Mouse (Mus musculus) hindbrain, embryonic 13.5 days (tissue): ENCODE results near the gene Sytl1. TPM values are rescaled to one million over a fixed set of nuclear protein-coding genes. Genes with fewer than 3 reads are reported as not detected.
A peak's percentile ranks its signal among the peaks of the same experiment; 100 is the strongest.

Experiments
- ATAC-seq: fragments of 200-750 bp; cut with Nextera tagmentation; 2 replicates; pipeline ENCODE4 v1.8.0; 2017; ENCODE audit warnings: moderate TSS enrichment; ENCODE audit not compliant: low FRiP score
- H3K27ac ChIP-seq: fragments of 300-500 bp; sonication (generic); 2 replicates; pipeline ENCODE4 v1.5.1; 2015; ENCODE audit warnings: inconsistent platforms, mild to moderate bottlenecking, moderate library complexity
- H3K27me3 ChIP-seq: fragments of 300-500 bp; sonication (generic); 2 replicates; pipeline ENCODE4 v1.6.1; 2015; ENCODE audit warnings: mild to moderate bottlenecking, inconsistent platforms
- H3K36me3 ChIP-seq: fragments of 300-500 bp; sonication (generic); 2 replicates; pipeline ENCODE4 v1.6.1; 2015; ENCODE audit warnings: mild to moderate bottlenecking, inconsistent platforms
- H3K4me1 ChIP-seq: fragments of 300-500 bp; sonication (generic); replicated peaks from 2 replicates; pipeline ENCODE4 v1.6.1; 2015; ENCODE audit warnings: inconsistent platforms
- H3K4me2 ChIP-seq: fragments of 300-500 bp; sonication (generic); 2 replicates; pipeline ENCODE4 v1.6.1; 2015; ENCODE audit warnings: inconsistent platforms, mild to moderate bottlenecking, moderate library complexity
- H3K4me3 ChIP-seq: fragments of 300-500 bp; sonication (generic); 2 replicates; pipeline ENCODE4 v1.5.1; 2015; ENCODE audit warnings: mild to moderate bottlenecking, inconsistent platforms
- H3K9ac ChIP-seq: fragments of 300-500 bp; sonication (generic); 2 replicates; pipeline ENCODE4 v1.6.1; 2015; ENCODE audit warnings: mild to moderate bottlenecking, inconsistent platforms
- H3K9me3 ChIP-seq: fragments of 300-500 bp; sonication (generic); 2 replicates; pipeline ENCODE4 v1.6.1; 2016; ENCODE audit warnings: inconsistent platforms
- WGBS: fragments of 180-500 bp; shearing (Covaris S2); methylation state at CpG from one replicate; pipeline ENCODE4 v1.1.7; 2015; 5-methylcytosine and 5-hydroxymethylcytosine counted together
- polyA plus RNA-seq: library from polyadenylated mRNA; unstranded; fragments of >200 nt; fragmentation: Nextera tagmentation; extraction: Ambion mirVana; gene quantifications from 2 replicates; pipeline ENCODE4 v1.2.1, GENCODE M21; 2015

Gene Sytl1
- polyA plus RNA-seq, 1 experiment from 2014 or later: 0.69 TPM

DNA sequence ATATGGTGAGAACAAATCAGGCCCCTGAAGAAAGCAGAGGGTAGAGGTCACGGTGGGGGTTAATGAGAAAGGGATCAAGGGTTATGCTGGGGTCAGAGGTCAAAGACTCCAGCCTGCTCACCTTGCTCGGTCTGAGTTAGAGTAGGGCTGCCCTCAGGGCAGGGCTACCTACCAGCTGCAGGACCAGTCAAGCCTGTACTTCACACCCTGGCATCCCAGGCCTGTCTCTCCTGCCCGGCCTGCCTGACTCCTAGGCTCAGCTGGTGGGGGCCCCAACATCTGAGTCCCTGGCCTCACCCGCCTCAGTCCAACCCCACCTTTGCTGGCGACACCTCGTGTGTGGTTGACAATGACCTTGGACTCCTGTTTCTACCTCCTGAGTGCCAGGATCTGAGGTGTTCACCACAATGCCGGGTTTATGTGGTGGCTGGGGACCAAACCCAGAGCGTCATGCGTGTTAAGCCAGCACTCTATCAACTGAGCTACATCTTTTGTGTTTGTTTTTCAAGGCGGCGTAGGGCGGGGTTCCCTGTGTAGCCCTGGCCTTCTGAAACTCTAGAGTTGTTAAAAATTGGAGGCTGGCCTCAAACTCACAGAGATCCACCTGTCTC, 5.0 kb downstream of the Sytl1 start:
- H3K4me3 ChIP-seq: no peak overlapping the region
- peaks cover 58% of the 10 kb centered on the region for H3K27me3 ChIP-seq
- H3K4me2 ChIP-seq: no peak overlapping the region
- no peak overlapping the region for H3K27ac ChIP-seq
- H3K9ac ChIP-seq: no peak overlapping the region
- H3K36me3 ChIP-seq: peaks cover 3% of the 10 kb centered on the region; the same call in 1 of the 2 replicates
- ATAC-seq: no peak
- no peaks in the 10 kb centered on the region; the same call in 1 of the 2 replicates for H3K4me1 ChIP-seq
- WGBS: 74% methylated on average over 12 of the region's 12 CpGs
- no peaks in the 10 kb centered on the region for H3K9me3 ChIP-seq

DNA sequence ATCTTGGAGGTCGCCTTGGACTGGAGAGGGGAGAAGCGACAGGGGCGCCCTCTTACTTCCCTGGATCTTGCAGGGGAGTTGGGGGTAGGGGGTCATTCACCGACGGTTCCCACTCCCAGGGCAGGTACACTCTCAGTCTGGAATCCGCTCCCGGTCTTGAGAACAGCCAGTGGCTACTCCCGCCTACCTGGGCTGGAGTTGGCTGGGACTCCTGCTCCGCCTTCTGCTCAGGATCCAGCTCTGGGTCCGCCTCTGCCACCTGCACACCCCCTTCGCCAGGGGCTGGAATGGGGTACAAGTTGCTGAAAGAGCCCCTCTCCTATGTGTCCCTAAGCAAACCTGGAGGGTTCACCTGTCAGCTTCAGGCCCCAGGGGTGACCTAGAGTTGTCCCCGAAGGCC, 5.7 kb downstream of the Sytl1 start:
- Histone ChIP-seq H3K9ac (no peak overlapping the region), H3K36me3 (no peaks in the 10 kb centered on the region), H3K27ac (no peak overlapping the region), H3K4me1 (no peaks in the 10 kb centered on the region; the same call in 1 of the 2 replicates), H3K27me3 (peaks cover 65% of the 10 kb centered on the region), H3K4me2 (no peak overlapping the region), H3K4me3 (no peak overlapping the region), H3K9me3 (no peaks in the 10 kb centered on the region)
- ATAC-seq: no peak
- WGBS: 36% methylated on average over 12 of the region's 12 CpGs

DNA sequence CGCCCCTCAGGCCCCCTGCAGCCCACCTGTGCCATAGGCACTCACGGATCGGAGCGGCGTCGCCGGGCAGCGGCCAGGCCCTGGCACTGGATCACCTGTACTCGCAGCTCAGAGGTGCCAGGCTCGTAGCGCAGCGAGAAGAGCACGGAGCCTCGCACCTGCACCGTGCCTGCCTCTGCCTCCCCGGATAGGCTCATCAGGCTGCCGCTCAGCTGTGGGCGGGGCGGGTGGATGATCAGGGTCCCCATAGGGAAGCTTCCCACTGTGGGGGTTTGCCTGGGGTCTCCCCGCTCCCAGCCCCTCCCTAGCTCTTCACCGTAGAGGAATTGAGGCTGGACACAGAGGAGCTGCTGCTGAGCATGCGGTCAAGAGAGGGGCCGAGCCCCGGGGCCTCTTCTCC, 6.1 kb downstream of the Sytl1 start:
- Histone ChIP-seq H3K4me3 (no peak overlapping the region), H3K9me3 (no peaks in the 10 kb centered on the region), H3K27me3 (peaks cover 69% of the 10 kb centered on the region), H3K4me2 (no peak overlapping the region), H3K4me1 (no peaks in the 10 kb centered on the region; the same call in 1 of the 2 replicates), H3K9ac (no peak overlapping the region), H3K27ac (no peak overlapping the region), H3K36me3 (no peaks in the 10 kb centered on the region)
- 18% methylated on average over 24 of the region's 24 CpGs for WGBS
- ATAC-seq: no peak

DNA sequence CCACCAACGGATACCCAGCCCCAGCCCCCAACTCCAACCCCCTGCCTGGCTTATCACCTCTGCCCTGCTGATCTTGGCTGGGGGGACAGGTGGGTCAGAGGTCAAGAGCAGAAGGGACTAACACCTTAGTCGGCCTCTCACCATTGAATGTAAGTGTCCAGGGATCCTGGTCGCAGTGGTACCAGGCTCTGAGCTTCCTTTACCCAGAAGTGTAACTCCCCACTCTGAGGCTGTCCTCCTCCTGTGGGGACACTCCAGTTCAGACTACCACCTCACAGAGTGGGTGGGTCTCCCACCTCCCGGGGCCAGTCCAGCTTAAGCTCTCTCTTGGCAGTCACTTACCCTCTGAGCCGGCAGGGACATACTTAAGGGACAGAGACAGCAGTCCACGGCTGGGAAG, 7.5 kb downstream of the Sytl1 start:
- H3K36me3 ChIP-seq: no peaks in the 10 kb centered on the region
- no peak for ATAC-seq
- H3K4me3 ChIP-seq: no peak overlapping the region
- no peak overlapping the region for H3K4me2 ChIP-seq
- WGBS: 70% methylated on average over 6 of the region's 6 CpGs
- no peak overlapping the region for H3K27ac ChIP-seq
- peaks cover 13% of the 10 kb centered on the region for H3K4me1 ChIP-seq
- H3K27me3 ChIP-seq: peaks cover 83% of the 10 kb centered on the region
- H3K9ac ChIP-seq: no peak overlapping the region
- no peaks in the 10 kb centered on the region for H3K9me3 ChIP-seq

DNA sequence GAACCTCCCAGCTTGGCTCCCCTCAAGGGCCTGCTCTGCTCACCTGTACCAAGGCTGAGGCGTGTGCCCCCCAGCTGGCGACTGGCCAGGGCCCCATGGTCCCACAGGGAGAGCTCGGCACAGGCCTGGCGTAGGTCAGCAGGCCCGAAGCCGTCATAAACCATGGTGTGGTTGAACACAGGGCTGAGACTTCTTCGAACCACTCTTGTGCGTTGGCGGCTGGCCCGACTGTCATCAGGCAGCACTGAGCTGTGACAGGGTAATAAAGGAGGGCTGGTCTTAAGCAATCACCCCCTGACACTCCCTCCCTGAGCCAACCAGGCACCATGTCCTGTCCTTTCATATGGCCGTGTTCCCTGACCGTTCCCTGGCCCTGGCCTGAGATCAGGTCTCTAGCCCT, 9.5 kb downstream of the Sytl1 start:
- no peak for ATAC-seq
- WGBS: 75% methylated on average over 12 of the region's 12 CpGs
- H3K36me3 ChIP-seq: no peaks in the 10 kb centered on the region
- H3K4me3 ChIP-seq: no peak overlapping the region
- H3K9ac ChIP-seq: no peak overlapping the region
- H3K4me2 ChIP-seq: no peak overlapping the region
- peaks cover 96% of the 10 kb centered on the region for H3K27me3 ChIP-seq
- H3K27ac ChIP-seq: no peak overlapping the region
- H3K4me1 ChIP-seq: peaks cover 13% of the 10 kb centered on the region
- H3K9me3 ChIP-seq: no peaks in the 10 kb centered on the region

DNA sequence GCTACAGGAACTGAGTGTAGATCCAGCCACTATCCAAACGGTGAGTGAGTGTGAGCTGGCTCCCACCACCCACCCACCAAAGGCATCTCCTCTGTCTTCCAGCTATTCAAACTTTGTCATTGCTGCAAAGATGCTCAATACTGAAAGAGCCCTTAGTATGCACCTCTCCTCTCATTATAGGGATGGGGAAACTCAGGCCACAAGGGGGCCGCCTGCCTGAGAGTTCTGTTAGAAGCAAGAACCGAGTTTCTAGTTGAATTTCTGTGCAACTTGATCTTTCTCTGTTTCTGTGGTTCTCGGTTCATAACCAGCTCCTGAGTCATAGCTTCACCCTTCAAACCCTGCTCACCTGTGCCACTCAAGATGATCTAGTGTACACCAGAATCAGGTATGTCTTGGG, 10.8 kb downstream of the Sytl1 start:
- no peaks in the 10 kb centered on the region for H3K9me3 ChIP-seq
- ATAC-seq: no peak
- H3K4me1 ChIP-seq: peaks cover 13% of the 10 kb centered on the region
- H3K27ac ChIP-seq: no peak overlapping the region
- WGBS: 46% methylated on average over 4 of the region's 4 CpGs
- H3K4me2 ChIP-seq: no peak overlapping the region
- no peaks in the 10 kb centered on the region for H3K36me3 ChIP-seq
- no peak overlapping the region for H3K9ac ChIP-seq
- peaks cover 99% of the 10 kb centered on the region for H3K27me3 ChIP-seq
- no peak overlapping the region for H3K4me3 ChIP-seq

DNA sequence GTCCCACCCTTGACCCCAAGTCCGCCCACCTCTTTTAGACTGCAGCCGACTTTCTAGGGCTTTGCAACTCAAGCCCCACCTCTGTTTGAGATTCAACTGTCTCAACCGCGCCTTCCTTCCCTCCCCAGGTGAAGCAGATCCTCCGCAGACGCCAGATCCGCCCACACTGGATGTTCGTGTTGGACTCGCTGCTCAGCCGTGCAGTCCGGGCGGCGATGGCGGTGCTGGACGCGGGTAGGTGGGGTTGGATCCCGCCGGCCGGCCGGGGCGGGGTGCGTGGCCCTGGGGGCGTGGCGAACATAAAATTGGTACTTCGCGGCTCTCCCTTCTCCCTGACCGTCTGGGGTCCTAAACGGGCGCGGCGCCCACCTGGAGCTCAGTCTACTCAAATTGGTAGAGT, 11.7 kb downstream of the Sytl1 start:
- H3K27me3 ChIP-seq: peaks cover 99% of the 10 kb centered on the region
- WGBS: 2% methylated on average over 28 of the region's 31 CpGs
- H3K36me3 ChIP-seq: no peaks in the 10 kb centered on the region
- no peak for ATAC-seq
- peak overlapping the region; percentile 32 for H3K4me3 ChIP-seq
- H3K9ac ChIP-seq: peak overlapping the region; percentile 62
- peaks cover 13% of the 10 kb centered on the region for H3K4me1 ChIP-seq
- no peak overlapping the region for H3K27ac ChIP-seq
- peak overlapping the region; percentile 53 for H3K4me2 ChIP-seq
- H3K9me3 ChIP-seq: no peaks in the 10 kb centered on the region

DNA sequence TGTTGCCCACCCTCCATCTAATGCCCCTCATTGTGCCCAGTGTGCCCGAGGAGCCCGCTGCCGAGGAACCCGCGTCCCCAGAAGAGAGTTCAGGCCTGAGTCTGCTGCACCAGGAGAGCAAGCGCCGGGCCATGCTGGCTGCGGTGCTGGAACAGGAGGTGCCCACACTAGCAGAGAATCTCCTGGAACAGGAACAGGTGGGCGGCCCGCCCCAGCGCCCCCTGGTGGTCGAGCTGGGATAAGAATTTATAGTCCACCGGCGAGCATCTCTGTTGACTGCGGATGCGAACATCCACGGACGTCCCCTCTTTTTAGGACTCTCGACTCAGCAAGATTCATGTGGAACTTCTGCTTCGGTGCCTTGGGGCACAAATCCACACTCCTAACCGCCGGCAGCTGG, 12.3 kb downstream of the Sytl1 start:
- Histone ChIP-seq H3K27me3 (peaks cover 99% of the 10 kb centered on the region), H3K4me1 (peaks cover 13% of the 10 kb centered on the region), H3K4me2 (peak overlapping the region; percentile 53), H3K9me3 (no peaks in the 10 kb centered on the region), H3K27ac (no peak overlapping the region), H3K36me3 (no peaks in the 10 kb centered on the region), H3K9ac (peak overlapping the region; percentile 62), H3K4me3 (peak overlapping the region; percentile 32)
- 0 out of 2 replicates have a peak, but pooled peaks have one; percentile 29 for ATAC-seq
- whole genome bisulfite sequencing: 3% methylated on average over 22 of the region's 22 CpGs

DNA sequence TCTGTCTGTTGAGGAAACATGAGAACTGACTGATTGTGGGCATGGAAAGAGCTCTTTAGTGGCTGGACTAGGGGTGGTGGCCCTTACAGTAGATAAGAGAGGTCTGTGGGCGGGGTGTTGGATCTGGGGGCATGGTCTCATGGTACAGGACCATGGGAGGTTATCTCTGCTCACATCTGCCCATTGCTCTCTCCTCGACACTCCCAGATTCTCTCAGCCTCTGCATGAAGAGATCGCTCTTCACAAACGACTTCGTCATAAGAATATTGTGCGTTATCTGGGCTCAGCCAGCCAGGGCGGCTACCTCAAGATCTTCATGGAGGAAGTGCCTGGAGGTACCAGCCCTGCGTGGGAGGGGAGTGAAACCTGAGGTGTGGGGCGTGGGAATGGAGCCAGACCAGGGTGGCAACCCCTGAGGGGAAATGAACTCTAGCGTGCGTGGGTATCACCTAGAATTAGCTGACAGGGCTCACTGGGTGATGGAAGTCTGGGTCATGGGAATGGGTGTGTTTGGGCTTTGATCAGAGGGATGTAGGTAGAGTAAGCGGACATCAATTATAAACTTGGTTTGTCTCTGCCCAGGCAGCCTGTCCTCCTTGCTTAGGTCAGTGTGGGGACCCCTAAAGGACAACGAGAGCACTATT, 15.0 kb downstream of the Sytl1 start:
- Histone ChIP-seq H3K27ac (no peak overlapping the region), H3K27me3 (peaks cover 99% of the 10 kb centered on the region), H3K36me3 (no peaks in the 10 kb centered on the region), H3K9ac (no peak overlapping the region), H3K4me2 (no peak overlapping the region), H3K4me1 (peaks cover 16% of the 10 kb centered on the region), H3K9me3 (no peaks in the 10 kb centered on the region), H3K4me3 (no peak overlapping the region)
- ATAC-seq: no peak
- 81% methylated on average over 13 of the region's 13 CpGs for WGBS

DNA sequence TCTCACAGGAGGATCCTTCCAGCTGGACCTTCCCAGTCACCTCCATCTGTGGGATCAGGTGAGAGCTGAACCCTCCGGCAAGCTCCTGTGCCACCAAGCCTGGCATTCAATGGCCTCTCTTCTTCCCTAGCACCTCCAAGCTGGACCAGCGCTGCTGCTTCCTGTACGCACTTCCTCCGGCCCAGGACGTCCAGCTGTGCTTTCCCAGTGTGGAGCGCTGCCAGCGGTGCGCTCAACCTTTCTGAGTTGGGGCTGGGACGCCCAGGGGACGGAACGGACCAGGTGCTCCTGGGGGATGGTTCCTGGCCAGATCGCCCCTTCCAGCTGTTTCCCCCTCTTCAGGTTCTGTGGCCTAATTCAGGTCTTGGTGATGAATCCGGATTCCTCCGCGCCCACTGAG, 15.8 kb downstream of the Sytl1 start:
- no peak for ATAC-seq
- Histone ChIP-seq H3K9ac (no peak overlapping the region), H3K4me2 (no peak overlapping the region), H3K36me3 (no peaks in the 10 kb centered on the region), H3K4me1 (peaks cover 19% of the 10 kb centered on the region), H3K27me3 (peaks cover 99% of the 10 kb centered on the region), H3K9me3 (no peaks in the 10 kb centered on the region), H3K27ac (no peak overlapping the region), H3K4me3 (no peak overlapping the region)
- 30% methylated on average over 15 of the region's 15 CpGs for WGBS

DNA sequence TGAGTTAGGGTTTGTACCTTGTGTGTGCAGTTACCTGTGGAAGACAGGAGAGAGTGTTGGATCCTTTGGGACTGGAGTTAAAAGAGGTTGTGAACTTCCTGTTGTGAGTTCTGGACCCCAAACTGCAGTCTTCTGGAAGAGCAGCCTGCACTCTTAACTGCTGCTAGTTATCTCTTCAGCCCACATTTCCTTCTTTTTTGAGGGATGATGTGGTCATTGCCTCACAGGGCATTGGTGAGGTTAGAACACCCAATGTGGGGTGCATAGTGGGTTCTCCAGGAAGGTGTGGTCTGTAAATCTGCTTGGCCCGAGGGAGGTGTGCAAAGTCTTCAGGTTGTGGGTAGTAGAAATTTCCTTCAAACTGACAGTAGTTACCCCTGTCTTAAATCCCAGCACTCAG, 18.6 kb downstream of the Sytl1 start:
- no peak for ATAC-seq
- no peak overlapping the region for H3K27ac ChIP-seq
- H3K4me1 ChIP-seq: peaks cover 20% of the 10 kb centered on the region
- WGBS: 92% methylated on average over 1 of the region's 1 CpGs
- peaks cover 99% of the 10 kb centered on the region for H3K27me3 ChIP-seq
- H3K9me3 ChIP-seq: no peaks in the 10 kb centered on the region
- H3K9ac ChIP-seq: no peak overlapping the region
- no peak overlapping the region for H3K4me2 ChIP-seq
- H3K36me3 ChIP-seq: no peaks in the 10 kb centered on the region
- no peak overlapping the region for H3K4me3 ChIP-seq

DNA sequence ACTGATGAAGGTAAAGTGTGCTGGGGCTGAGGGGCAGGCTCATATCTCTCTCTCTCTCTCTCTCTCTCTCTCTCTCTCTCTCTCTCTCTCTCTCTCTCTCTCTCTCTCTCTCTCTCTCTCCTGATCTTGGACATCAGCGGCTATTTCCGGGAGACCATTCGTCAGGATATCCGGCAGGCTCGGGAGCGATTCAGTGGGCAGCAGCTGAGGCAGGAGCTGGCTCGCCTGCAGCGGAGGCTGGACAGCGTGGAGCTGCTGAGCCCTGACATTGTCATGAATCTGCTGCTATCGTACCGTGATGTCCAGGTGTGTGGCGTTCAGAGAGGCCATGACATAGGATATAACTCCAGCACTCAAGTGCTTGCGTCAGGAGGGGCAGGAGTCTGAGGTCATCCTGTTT, 19.4 kb downstream of the Sytl1 start:
- H3K27ac ChIP-seq: no peak overlapping the region
- no peak overlapping the region for H3K4me3 ChIP-seq
- no peak overlapping the region for H3K9ac ChIP-seq
- no peak overlapping the region for H3K4me2 ChIP-seq
- 53% methylated on average over 13 of the region's 13 CpGs for WGBS
- H3K4me1 ChIP-seq: peaks cover 20% of the 10 kb centered on the region
- ATAC-seq: no peak
- peaks cover 99% of the 10 kb centered on the region for H3K27me3 ChIP-seq
- no peaks in the 10 kb centered on the region for H3K36me3 ChIP-seq
- H3K9me3 ChIP-seq: no peaks in the 10 kb centered on the region

DNA sequence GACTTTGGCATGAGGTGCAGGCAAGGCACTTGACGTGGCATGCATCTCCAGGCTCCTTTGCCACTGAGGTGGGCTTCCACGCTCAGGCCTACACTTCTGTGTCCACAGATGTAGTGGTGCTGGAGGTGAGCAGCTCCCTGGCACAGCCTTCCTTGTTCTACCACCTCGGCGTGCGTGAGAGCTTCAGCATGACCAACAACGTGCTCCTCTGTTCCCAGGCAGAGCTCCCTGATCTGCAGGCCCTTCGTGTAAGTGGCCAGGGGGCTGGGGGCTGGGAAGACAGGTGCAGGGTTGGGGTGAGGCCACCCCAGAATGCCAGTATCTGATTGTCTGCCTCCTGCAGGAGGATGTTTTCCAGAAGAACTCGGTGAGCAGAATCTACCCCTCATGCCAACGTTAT, 20.2 kb downstream of the Sytl1 start:
- no peak overlapping the region for H3K27ac ChIP-seq
- H3K4me1 ChIP-seq: peaks cover 20% of the 10 kb centered on the region
- ATAC-seq: no peak
- 47% methylated on average over 9 of the region's 9 CpGs for WGBS
- H3K36me3 ChIP-seq: no peaks in the 10 kb centered on the region
- H3K4me3 ChIP-seq: no peak overlapping the region
- H3K27me3 ChIP-seq: peaks cover 91% of the 10 kb centered on the region
- H3K4me2 ChIP-seq: no peak overlapping the region
- H3K9me3 ChIP-seq: no peaks in the 10 kb centered on the region
- no peak overlapping the region for H3K9ac ChIP-seq
